ENCODE assay signal across 27 mouse cellular contexts in genomic region chr2:79722415-79722814, GRCm38 (mm10). TPM values are rescaled to one million over a fixed set of nuclear protein-coding genes. Genes with fewer than 3 reads are reported as not detected.
"Had no signal": no experiment of that assay in that cellular context is flagged by ENCODE, and none has a peak within 500 bp of the region (broad histone marks: within the 10 kb centered on the region; RNA-seq: fewer than 3 reads in every experiment).

No protein-coding gene starts in this region.

- H3K4me2 ChIP-seq: lung, embryonic 15.5 days; midbrain, embryonic 12.5 days; neural tube, embryonic 13.5 days; neural tube, embryonic 15.5 days had no signal

- H3K9me3 ChIP-seq: lung, embryonic 15.5 days; megakaryocyte, embryonic 14.5 days; midbrain, embryonic 10.5 days; midbrain, embryonic 12.5 days; neural tube, embryonic 13.5 days; neural tube, embryonic 15.5 days had no signal

- DNase-seq: lung, adult 2 months; lung, postnatal 14 days; lung, postnatal 36 days; midbrain, embryonic 14.5 days; retina, postnatal 1 day; right cerebral cortex, adult 18-20 months; right cerebral cortex, postnatal 25 days; right cerebral cortex, postnatal 4 days; spleen, adult 18-20 months; thymus, adult 18-20 months; thymus, postnatal 14 days; thymus, postnatal 36 days had no signal

- ATAC-seq: lung, postnatal 0 days; midbrain, embryonic 16.5 days had no signal

- H3K27me3 ChIP-seq: lung, embryonic 15.5 days; megakaryocyte, embryonic 14.5 days; midbrain, embryonic 12.5 days; neural tube, embryonic 13.5 days; neural tube, embryonic 15.5 days had no signal

- H3K4me3 ChIP-seq: lung, embryonic 15.5 days; megakaryocyte, embryonic 14.5 days; midbrain, embryonic 10.5 days; midbrain, embryonic 12.5 days; myocyte; neural tube, embryonic 13.5 days; neural tube, embryonic 15.5 days had no signal

- H3K36me3 ChIP-seq: lung, embryonic 15.5 days; midbrain, embryonic 10.5 days; midbrain, embryonic 12.5 days; neural tube, embryonic 13.5 days; neural tube, embryonic 15.5 days had no signal

- H3K27ac ChIP-seq: lung, embryonic 15.5 days; macrophage; midbrain, embryonic 10.5 days; midbrain, embryonic 12.5 days; neural tube, embryonic 13.5 days; neural tube, embryonic 15.5 days had no signal

- H3K4me1 ChIP-seq: lung, embryonic 15.5 days; midbrain, embryonic 10.5 days; midbrain, embryonic 12.5 days; neural tube, embryonic 13.5 days; neural tube, embryonic 15.5 days had no signal

- H3K9ac ChIP-seq: lung, embryonic 15.5 days; midbrain, embryonic 12.5 days; neural tube, embryonic 13.5 days; neural tube, embryonic 15.5 days had no signal

RNA-seq across cellular contexts. Expression of gene Ppp1r1c, which starts 14.8 kb away (rescaled TPM):
- total RNA-seq: megakaryocyte progenitor cell, adult 5-6 weeks had no signal
- polyA plus RNA-seq: lung, adult 2 months; lung, postnatal 0 days; macrophage; myocyte; small intestine, adult 2 months; stomach, embryonic 14.5 days; stomach, embryonic 16.5 days; thymus, postnatal 0 days had no signal
